ENCODE assay signal across 9 mouse cellular contexts in genomic region chr15:62566106-62566511, GRCm38 (mm10).
DNase-seq lines count a peak whose midpoint lies in the region; ATAC-seq and TF ChIP-seq lines count a peak whose summit lies in the region.
"Had no signal": no experiment of that assay in that cellular context is flagged by ENCODE, and none has a peak within 500 bp of the region (broad histone marks: within the 10 kb centered on the region; RNA-seq: fewer than 3 reads in every experiment).

No protein-coding gene starts in this region.

- no peak overlapping the region for H3K9ac ChIP-seq in forebrain, embryonic 15.5 days (replicated peaks)
- H3K9ac ChIP-seq in forebrain, embryonic 11.5 days (ENCODE audit: low read length), result no peak overlapping the region
- H3K9ac ChIP-seq in hindbrain, embryonic 15.5 days, result no peak overlapping the region
- H3K9ac ChIP-seq in limb, embryonic 14.5 days (ENCODE audit: low read depth, low read length, severe bottlenecking), result no peak overlapping the region

- H3K4me1 ChIP-seq in forebrain, embryonic 15.5 days, result peaks cover 15% of the 10 kb centered on the region; the same call in 1 of the 2 replicates
- H3K4me1 ChIP-seq in forebrain, embryonic 11.5 days (replicated peaks; ENCODE audit: control insufficient read depth, insufficient read depth, low read length), result no peaks in the 10 kb centered on the region
- H3K4me1 ChIP-seq in hindbrain, embryonic 15.5 days (replicated peaks), result peaks cover 5% of the 10 kb centered on the region; the same call in 1 of the 2 replicates
- H3K4me1 ChIP-seq in limb, embryonic 14.5 days (ENCODE audit: control insufficient read depth, insufficient read depth, low read length), result peaks cover 3% of the 10 kb centered on the region; the same call in 1 of the 2 replicates

- H3K4me2 ChIP-seq in forebrain, embryonic 15.5 days (replicated peaks), result no peak overlapping the region
- no peak overlapping the region for H3K4me2 ChIP-seq in forebrain, embryonic 11.5 days (ENCODE audit: low read depth, low read length, severe bottlenecking)
- peak overlapping the region; percentile 31; the same call in 1 of the 2 replicates for H3K4me2 ChIP-seq in hindbrain, embryonic 15.5 days
- H3K4me2 ChIP-seq in limb, embryonic 14.5 days (replicated peaks; ENCODE audit: low read depth, low read length, severe bottlenecking), result 0 out of 2 replicates have a peak overlapping the region, but pooled peaks have one; percentile 6

- no peak for TF ChIP-seq CTCF in gastrocnemius, adult 2 months (IDR thresholded peaks at IDR 0.05)

- H3K4me3 ChIP-seq in forebrain, embryonic 15.5 days, result no peak overlapping the region
- H3K4me3 ChIP-seq in forebrain, embryonic 11.5 days (ENCODE audit: low read depth, low read length), result no peak overlapping the region
- H3K4me3 ChIP-seq in gastrocnemius, adult 2 months, result peak overlapping the region; percentile 13; the same call in 1 of the 2 replicates
- no peak overlapping the region for H3K4me3 ChIP-seq in hindbrain, embryonic 15.5 days
- no peak overlapping the region for H3K4me3 ChIP-seq in limb, embryonic 14.5 days (replicated peaks; ENCODE audit: low read length)
- H3K4me3 ChIP-seq: erythroblast, embryonic 14.5 days had no signal

- 13% methylated on average over 7 of the region's 7 CpGs for WGBS in forebrain, embryonic 15.5 days
- WGBS in forebrain, embryonic 11.5 days, result 30% methylated on average over 7 of the region's 7 CpGs
- 8% methylated on average over 7 of the region's 7 CpGs for WGBS in hindbrain, embryonic 15.5 days
- 5% methylated on average over 7 of the region's 7 CpGs for WGBS in limb, embryonic 14.5 days

- H3K27me3 ChIP-seq in forebrain, embryonic 15.5 days, result no peaks in the 10 kb centered on the region
- H3K27me3 ChIP-seq in forebrain, embryonic 11.5 days (ENCODE audit: control insufficient read depth, insufficient read depth, low read length), result no peaks in the 10 kb centered on the region
- peaks cover 3% of the 10 kb centered on the region; the same call in 1 of the 2 replicates for H3K27me3 ChIP-seq in hindbrain, embryonic 15.5 days
- no peaks in the 10 kb centered on the region for H3K27me3 ChIP-seq in limb, embryonic 14.5 days (ENCODE audit: control insufficient read depth, insufficient read depth, low read length)

- H3K9me3 ChIP-seq in forebrain, embryonic 15.5 days, result no peaks in the 10 kb centered on the region
- no peaks in the 10 kb centered on the region for H3K9me3 ChIP-seq in forebrain, embryonic 11.5 days (ENCODE audit: control insufficient read depth, low read length)
- no peaks in the 10 kb centered on the region for H3K9me3 ChIP-seq in hindbrain, embryonic 15.5 days
- no peaks in the 10 kb centered on the region for H3K9me3 ChIP-seq in limb, embryonic 14.5 days (ENCODE audit: control insufficient read depth, low read length)

- H3K27ac ChIP-seq in forebrain, embryonic 15.5 days (replicated peaks), result peak overlapping the region; percentile 69
- H3K27ac ChIP-seq in forebrain, embryonic 11.5 days (ENCODE audit: low read depth, low read length), result no peak overlapping the region
- H3K27ac ChIP-seq in gastrocnemius, adult 2 months, result no peak overlapping the region
- no peak overlapping the region for H3K27ac ChIP-seq in hindbrain, embryonic 15.5 days (replicated peaks)
- H3K27ac ChIP-seq in limb, embryonic 14.5 days (replicated peaks; ENCODE audit: low read depth, low read length), result no peak overlapping the region

- TF ChIP-seq POLR2A in limb, embryonic 14.5 days (IDR thresholded peaks at IDR 0.05; ENCODE audit: borderline replicate concordance, extremely low read depth, insufficient read depth, insufficient read length), result no peak

- H3K36me3 ChIP-seq in forebrain, embryonic 15.5 days, result no peaks in the 10 kb centered on the region
- no peaks in the 10 kb centered on the region for H3K36me3 ChIP-seq in forebrain, embryonic 11.5 days (ENCODE audit: control insufficient read depth, insufficient read depth, low read length)
- no peaks in the 10 kb centered on the region for H3K36me3 ChIP-seq in hindbrain, embryonic 15.5 days
- H3K36me3 ChIP-seq in limb, embryonic 14.5 days (ENCODE audit: control insufficient read depth, insufficient read depth, low read length), result no peaks in the 10 kb centered on the region

- peak; percentile 89 for ATAC-seq in forebrain, embryonic 15.5 days (replicated peaks)
- ATAC-seq in forebrain, embryonic 11.5 days (replicated peaks; ENCODE audit: low FRiP score), result no peak
- ATAC-seq in hindbrain, embryonic 15.5 days (ENCODE audit: low FRiP score, low read depth), result peak; percentile 78
- ATAC-seq in limb, embryonic 14.5 days (ENCODE audit: low FRiP score, low read depth), result peak; percentile 41; the same call in 1 of the 2 replicates
- no peak for ATAC-seq in monocyte, adult 5-6 weeks (replicated peaks; ENCODE audit: insufficient number of reproducible peaks, low FRiP score, low TSS enrichment, poor library complexity, severe bottlenecking)
- no peak for ATAC-seq in CD4-positive, CD25-positive, alpha-beta regulatory T cell, adult 4 months

- no peak for DNase-seq in forebrain, embryonic 11.5 days (ENCODE audit: low spot score)
- peak; percentile 71 for DNase-seq in NIH3T3 (ENCODE audit: low read depth)
- peak; percentile 46 for DNase-seq in gastrocnemius, adult 2 months
- DNase-seq in limb, embryonic 14.5 days (ENCODE audit: low spot score), result peak; percentile 70

- intact Hi-C loops in gastrocnemius, adult 2 months (cut with DNase I), result no loop called here

Comparison
In these comparisons a context has a peak if more than half of its experiments do, and no peak if none do; other contexts are left out.
1. ATAC-seq: peak in forebrain, embryonic 15.5 days (single experiment), hindbrain, embryonic 15.5 days (single experiment) and limb, embryonic 14.5 days (single experiment); none in forebrain, embryonic 11.5 days (single experiment), monocyte, adult 5-6 weeks (single experiment) and CD4-positive, CD25-positive, alpha-beta regulatory T cell, adult 4 months (single experiment).
2. H3K4me2 ChIP-seq: peak in hindbrain, embryonic 15.5 days (single experiment) and limb, embryonic 14.5 days (single experiment); none in forebrain, embryonic 15.5 days (single experiment) and forebrain, embryonic 11.5 days (single experiment).